Mouse (Mus musculus): Measurements from ENCODE around the gene Adh6b.
"Not testable (repeated sequence)": the region's sequence is repeated elsewhere in the genome, so short reads cannot be mapped to it uniquely, and the experiment has no call there.

Gene Adh6b

GRCm38 (mm10) chr3:138336104-138336754 is 5.3 kb upstream of the Adh6b start:
- 0 out of 2 replicates have a peak, but pooled peaks cover 2% of the 10 kb centered on the region for H3K27me3 ChIP-seq (ENCODE audit: insufficient read depth, low read length)
- H3K4me1 ChIP-seq (replicated peaks; ENCODE audit: low read depth, low read length): peaks cover 4% of the 10 kb centered on the region
- TF ChIP-seq POU5F1 (IDR thresholded peaks at IDR 0.05; ENCODE audit: borderline replicate concordance, low read length): no peak
- no peak for TF ChIP-seq CTCF (conservative IDR thresholded peaks at IDR 0.05; ENCODE audit: low read length)
- no peak for TF ChIP-seq NANOG (IDR thresholded peaks at IDR 0.05; ENCODE audit: borderline replicate concordance, low read length)

GRCm38 (mm10) chr3:138347041-138347440 is 5.5 kb downstream of the Adh6b start:
- Histone ChIP-seq H3K9me3 (ENCODE audit: low read length) (peaks cover 4% of the 10 kb centered on the region; the same call in 1 of the 2 replicates), H3K4me1 (replicated peaks; ENCODE audit: low read depth, low read length) (no peaks in the 10 kb centered on the region), H3K36me3 (ENCODE audit: insufficient read depth, low read length) (no peaks in the 10 kb centered on the region), H3K27me3 (ENCODE audit: insufficient read depth, low read length) (no peaks in the 10 kb centered on the region), H3K4me3 (replicated peaks; ENCODE audit: low read length) (no peak overlapping the region)
- TF ChIP-seq CTCF (conservative IDR thresholded peaks at IDR 0.05; ENCODE audit: low read length) (no peak), POU5F1 (IDR thresholded peaks at IDR 0.05; ENCODE audit: borderline replicate concordance, low read length) (no peak), NANOG (IDR thresholded peaks at IDR 0.05; ENCODE audit: borderline replicate concordance, low read length) (no peak)

More at GRCm38 (mm10) chr3:138336104-138336754, 5.3 kb upstream of the Adh6b start:
- Histone ChIP-seq H3K4me3 (replicated peaks; ENCODE audit: low read length) (no peak overlapping the region), H3K9me3 (ENCODE audit: low read length) (no peaks in the 10 kb centered on the region), H3K36me3 (ENCODE audit: insufficient read depth, low read length) (no peaks in the 10 kb centered on the region)

GRCm38 (mm10) chr3:138352012-138352809 is 10.6 kb downstream of the Adh6b start:
- no peaks in the 10 kb centered on the region for H3K36me3 ChIP-seq (ENCODE audit: insufficient read depth, low read length)
- TF ChIP-seq CTCF (conservative IDR thresholded peaks at IDR 0.05; ENCODE audit: low read length) (no peak), NANOG (IDR thresholded peaks at IDR 0.05; ENCODE audit: borderline replicate concordance, low read length) (no peak), POU5F1 (IDR thresholded peaks at IDR 0.05; ENCODE audit: borderline replicate concordance, low read length) (no peak)
- no peaks in the 10 kb centered on the region for H3K27me3 ChIP-seq (ENCODE audit: insufficient read depth, low read length)
- H3K4me3 ChIP-seq (replicated peaks; ENCODE audit: low read length): no peak overlapping the region
- no peaks in the 10 kb centered on the region for H3K4me1 ChIP-seq (replicated peaks; ENCODE audit: low read depth, low read length)
- peaks cover 4% of the 10 kb centered on the region; the same call in 1 of the 2 replicates for H3K9me3 ChIP-seq (ENCODE audit: low read length)

- H3K4me1 ChIP-seq (replicated peaks; ENCODE audit: low read depth, low read length): no peaks in the 10 kb centered on the region
- no peak overlapping the region for H3K4me3 ChIP-seq (replicated peaks; ENCODE audit: low read length)
- no peaks in the 10 kb centered on the region for H3K9me3 ChIP-seq (ENCODE audit: low read length)
- TF ChIP-seq POU5F1 (IDR thresholded peaks at IDR 0.05; ENCODE audit: borderline replicate concordance, low read length) (no peak), NANOG (IDR thresholded peaks at IDR 0.05; ENCODE audit: borderline replicate concordance, low read length) (no peak), CTCF (conservative IDR thresholded peaks at IDR 0.05; ENCODE audit: low read length) (no peak)
- no peaks in the 10 kb centered on the region for H3K27me3 ChIP-seq (ENCODE audit: insufficient read depth, low read length)
- no peaks in the 10 kb centered on the region for H3K36me3 ChIP-seq (ENCODE audit: insufficient read depth, low read length)
Observed at GRCm38 (mm10) chr3:138358856-138359255, 17.3 kb downstream of the Adh6b start.

GRCm38 (mm10) chr3:138360721-138361120 is 19.1 kb downstream of the Adh6b start:
- no peaks in the 10 kb centered on the region; the same call in 1 of the 2 replicates for H3K27me3 ChIP-seq (ENCODE audit: insufficient read depth, low read length)
- TF ChIP-seq CTCF (conservative IDR thresholded peaks at IDR 0.05; ENCODE audit: low read length) (no peak), NANOG (IDR thresholded peaks at IDR 0.05; ENCODE audit: borderline replicate concordance, low read length) (no peak), POU5F1 (IDR thresholded peaks at IDR 0.05; ENCODE audit: borderline replicate concordance, low read length) (no peak)

GRCm38 (mm10) chr3:138362920-138363319 is 21.3 kb downstream of the Adh6b start:
- Histone ChIP-seq H3K4me3 (replicated peaks; ENCODE audit: low read length) (no peak overlapping the region), H3K27me3 (ENCODE audit: insufficient read depth, low read length) (no peaks in the 10 kb centered on the region; the same call in 1 of the 2 replicates), H3K36me3 (ENCODE audit: insufficient read depth, low read length) (no peaks in the 10 kb centered on the region), H3K4me1 (replicated peaks; ENCODE audit: low read depth, low read length) (no peaks in the 10 kb centered on the region), H3K9me3 (ENCODE audit: low read length) (no peaks in the 10 kb centered on the region)
- TF ChIP-seq POU5F1 (IDR thresholded peaks at IDR 0.05; ENCODE audit: borderline replicate concordance, low read length) (no peak), CTCF (conservative IDR thresholded peaks at IDR 0.05; ENCODE audit: low read length) (no peak), NANOG (IDR thresholded peaks at IDR 0.05; ENCODE audit: borderline replicate concordance, low read length) (no peak)

More at GRCm38 (mm10) chr3:138360721-138361120, 19.1 kb downstream of the Adh6b start:
- Histone ChIP-seq H3K9me3 (ENCODE audit: low read length) (no peaks in the 10 kb centered on the region), H3K36me3 (ENCODE audit: insufficient read depth, low read length) (no peaks in the 10 kb centered on the region), H3K4me3 (replicated peaks; ENCODE audit: low read length) (no peak overlapping the region), H3K4me1 (replicated peaks; ENCODE audit: low read depth, low read length) (no peaks in the 10 kb centered on the region)

- H3K9me3 ChIP-seq (ENCODE audit: low read length): no peaks in the 10 kb centered on the region
- TF ChIP-seq NANOG (IDR thresholded peaks at IDR 0.05; ENCODE audit: borderline replicate concordance, low read length) (no peak), CTCF (conservative IDR thresholded peaks at IDR 0.05; ENCODE audit: low read length) (no peak), POU5F1 (IDR thresholded peaks at IDR 0.05; ENCODE audit: borderline replicate concordance, low read length) (no peak)
- H3K36me3 ChIP-seq (ENCODE audit: insufficient read depth, low read length): no peaks in the 10 kb centered on the region
- no peak overlapping the region for H3K4me3 ChIP-seq (replicated peaks; ENCODE audit: low read length)
- H3K4me1 ChIP-seq (replicated peaks; ENCODE audit: low read depth, low read length): no peaks in the 10 kb centered on the region
- H3K27me3 ChIP-seq (ENCODE audit: insufficient read depth, low read length): no peaks in the 10 kb centered on the region; the same call in 1 of the 2 replicates
Observed at GRCm38 (mm10) chr3:138366181-138366580, 24.6 kb downstream of the Adh6b start.

- TF ChIP-seq NANOG (IDR thresholded peaks at IDR 0.05; ENCODE audit: borderline replicate concordance, low read length): no peak
- TF ChIP-seq CTCF (conservative IDR thresholded peaks at IDR 0.05; ENCODE audit: low read length): no peak
- no peak for TF ChIP-seq POU5F1 (IDR thresholded peaks at IDR 0.05; ENCODE audit: borderline replicate concordance, low read length)
- Histone ChIP-seq H3K27me3 (ENCODE audit: insufficient read depth, low read length) (no peaks in the 10 kb centered on the region; the same call in 1 of the 2 replicates), H3K4me3 (replicated peaks; ENCODE audit: low read length) (no peak overlapping the region), H3K4me1 (replicated peaks; ENCODE audit: low read depth, low read length) (no peaks in the 10 kb centered on the region), H3K9me3 (ENCODE audit: low read length) (no peaks in the 10 kb centered on the region), H3K36me3 (ENCODE audit: insufficient read depth, low read length) (no peaks in the 10 kb centered on the region)
Observed at GRCm38 (mm10) chr3:138369546-138369945, 28.0 kb downstream of the Adh6b start.

- H3K4me3 ChIP-seq (replicated peaks; ENCODE audit: low read length); H3K36me3 ChIP-seq (ENCODE audit: insufficient read depth, low read length); H3K4me1 ChIP-seq (replicated peaks; ENCODE audit: low read depth, low read length); H3K9me3 ChIP-seq (ENCODE audit: low read length); H3K27me3 ChIP-seq (ENCODE audit: insufficient read depth, low read length): not testable (repeated sequence)
Observed at GRCm38 (mm10) chr3:138370289-138370688, 28.7 kb downstream of the Adh6b start.

Data from E14TG2a.4 (cell line).